Mouse (Mus musculus) embryonic fibroblast, embryonic 13.5 days (primary cell): Measurements from ENCODE around the gene Ccdc182.

ENCODE experiments used
- CTCF ChIP-seq: IDR thresholded peaks from 2 replicates; pipeline ENCODE4 v1.5.1; 2011; ENCODE audit warnings: mild to moderate bottlenecking, control low read depth, low read length, moderate library complexity, borderline replicate concordance; ENCODE audit not compliant: insufficient read depth
- POLR2A ChIP-seq: IDR thresholded peaks from 2 replicates; pipeline ENCODE4 v1.6.1; 2011; ENCODE audit warnings: low read depth, mild to moderate bottlenecking, control low read depth, low read length, moderate library complexity

DNA sequence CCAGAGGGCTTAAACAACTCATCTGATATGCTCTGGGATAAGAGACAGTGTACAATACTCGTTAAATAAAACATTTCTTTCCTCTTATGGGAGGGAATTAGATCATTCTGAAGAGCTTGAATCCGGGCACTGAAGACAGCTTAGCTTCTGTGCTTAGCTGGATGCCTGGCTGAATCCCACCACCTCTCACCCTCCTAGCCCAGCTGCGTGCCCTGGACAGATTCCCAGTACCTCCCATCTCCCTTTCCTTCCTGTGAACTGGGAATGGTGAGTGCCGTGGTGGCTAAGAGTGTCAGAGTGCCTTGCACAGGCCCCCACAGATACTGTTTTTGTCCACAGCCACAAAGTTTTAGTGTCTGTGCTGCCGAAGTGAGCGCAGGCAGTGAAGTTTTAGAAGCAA is 27.5 kb upstream of the Ccdc182 start:
- TF ChIP-seq POLR2A (no peak), CTCF (no peak)
